In the genomic region with DNA sequence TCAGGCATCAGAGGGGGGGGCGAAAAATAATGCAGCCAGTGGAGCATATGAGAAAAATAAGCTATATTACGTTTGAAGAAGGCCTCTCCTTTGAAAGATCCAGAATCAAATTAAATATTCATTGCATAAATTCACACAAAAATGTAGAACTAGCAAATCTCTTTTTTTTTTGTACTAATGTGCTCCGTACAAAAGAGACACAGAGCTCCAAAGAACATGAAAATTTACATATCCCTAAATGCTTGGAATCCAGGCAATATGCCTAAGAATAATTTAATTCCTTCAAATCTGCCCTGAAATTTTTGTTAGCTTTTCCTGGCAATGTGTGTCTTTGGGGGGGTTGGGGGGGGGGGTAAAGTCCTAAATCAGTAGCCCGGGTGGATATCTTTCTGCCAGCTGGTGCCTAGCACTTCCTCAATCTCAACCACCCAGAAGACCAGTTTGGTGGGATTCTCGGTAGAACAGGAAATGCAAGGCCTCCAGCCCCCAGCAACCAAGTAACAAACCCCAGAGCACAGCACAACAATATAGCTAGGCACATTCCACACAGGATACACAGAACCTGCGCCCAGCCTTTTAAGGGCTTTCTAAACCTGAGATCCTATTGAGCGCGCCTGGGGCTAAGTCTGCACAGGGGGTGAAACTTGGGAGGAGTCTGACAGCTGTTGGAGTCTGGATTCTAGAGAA, we compare ENCODE assay signal across 8 mouse cellular contexts. TPM values are rescaled to one million over a fixed set of nuclear protein-coding genes. Genes with fewer than 3 reads are reported as not detected.
DNase-seq lines count a peak whose midpoint lies in the region; ATAC-seq and TF ChIP-seq lines count a peak whose summit lies in the region.

No protein-coding gene starts in this region.

- TF ChIP-seq POLR2A in limb, embryonic 14.5 days (IDR thresholded peaks at IDR 0.05; ENCODE audit: borderline replicate concordance, extremely low read depth, insufficient read depth, insufficient read length), result no peak

- no peak overlapping the region for H3K4me3 ChIP-seq in heart, embryonic 13.5 days
- H3K4me3 ChIP-seq in limb, embryonic 14.5 days (replicated peaks; ENCODE audit: low read length), result no peak overlapping the region

- peak overlapping the region; percentile 43 for H3K27ac ChIP-seq in heart, embryonic 13.5 days (replicated peaks)
- H3K27ac ChIP-seq in limb, embryonic 14.5 days (replicated peaks; ENCODE audit: low read depth, low read length), result no peak overlapping the region

- DNase-seq in heart, postnatal 25 days (ENCODE audit: low spot score), result no peak
- DNase-seq in urinary bladder, postnatal 14 days (ENCODE audit: low spot score), result peak; percentile 38
- no peak for DNase-seq in urinary bladder, adult 18-20 months (ENCODE audit: low spot score in 2 of 2)
- DNase-seq in limb, embryonic 14.5 days (ENCODE audit: low spot score), result peak; percentile 49
- no peak for DNase-seq in cerebellum, postnatal 4 days (ENCODE audit: low spot score in 2 of 2)
- no peak for DNase-seq in kidney, adult 8-10 months

- no peaks in the 10 kb centered on the region for H3K9me3 ChIP-seq in heart, embryonic 13.5 days
- no peaks in the 10 kb centered on the region for H3K9me3 ChIP-seq in limb, embryonic 14.5 days (ENCODE audit: control insufficient read depth, low read length)

- peak overlapping the region; percentile 38; the same call in 1 of the 2 replicates for H3K9ac ChIP-seq in heart, embryonic 13.5 days
- H3K9ac ChIP-seq in limb, embryonic 14.5 days (ENCODE audit: low read depth, low read length, severe bottlenecking), result no peak overlapping the region

- 48% methylated on average over 8 of the region's 8 CpGs for WGBS in heart, embryonic 13.5 days
- 46% methylated on average over 8 of the region's 8 CpGs for WGBS in limb, embryonic 14.5 days

- H3K36me3 ChIP-seq in heart, embryonic 13.5 days, result peaks cover 23% of the 10 kb centered on the region
- peaks cover 26% of the 10 kb centered on the region for H3K36me3 ChIP-seq in limb, embryonic 14.5 days (ENCODE audit: control insufficient read depth, insufficient read depth, low read length)

- peaks cover 85% of the 10 kb centered on the region for H3K4me1 ChIP-seq in heart, embryonic 13.5 days
- H3K4me1 ChIP-seq in limb, embryonic 14.5 days (ENCODE audit: control insufficient read depth, insufficient read depth, low read length), result peaks cover 27% of the 10 kb centered on the region

- ATAC-seq in heart, embryonic 13.5 days (ENCODE audit: extremely low read depth, insufficient number of reproducible peaks, low FRiP score, low TSS enrichment), result no peak
- ATAC-seq in limb, embryonic 14.5 days (ENCODE audit: low FRiP score, low read depth), result 0 out of 2 replicates have a peak, but pooled peaks have one; percentile 53
- ATAC-seq in monocyte, adult 5-6 weeks (replicated peaks; ENCODE audit: insufficient number of reproducible peaks, low FRiP score, low TSS enrichment, poor library complexity, severe bottlenecking), result no peak

- intact Hi-C loops in heart, postnatal 25 days (cut with DNase I), result loop anchor here (10.0 kb wide), 1 partner anchor 565 kb away; no protein-coding TSS in a partner anchor

- peak overlapping the region; percentile 36 for H3K4me2 ChIP-seq in heart, embryonic 13.5 days
- H3K4me2 ChIP-seq in limb, embryonic 14.5 days (replicated peaks; ENCODE audit: low read depth, low read length, severe bottlenecking), result no peak overlapping the region

- H3K27me3 ChIP-seq in heart, embryonic 13.5 days (replicated peaks), result no peaks in the 10 kb centered on the region
- no peaks in the 10 kb centered on the region for H3K27me3 ChIP-seq in limb, embryonic 14.5 days (ENCODE audit: control insufficient read depth, insufficient read depth, low read length)

RNA-seq across cellular contexts. Expression of a gene that starts 7.9 kb away (rescaled TPM):
- 13.3 and 15.5 TPM in 2 replicates for polyA plus RNA-seq in heart, embryonic 13.5 days (2015; fragmentation: Nextera tagmentation; extraction: Ambion mirVana)
- total RNA-seq in heart, postnatal 25 days (2021), result 100 to 1,000 TPM in 1 of 2 experiments, 10 to 100 TPM in 1; 93.6 to 111 TPM
- 26.7 and 29.2 TPM in 2 replicates for polyA plus RNA-seq in limb, embryonic 14.5 days (2012; rRNA removed)
- 58.5 and 62.2 TPM in 2 replicates for polyA plus RNA-seq in limb, embryonic 14.5 days (2014; fragmentation: Nextera tagmentation; extraction: Ambion mirVana)
- 284 to 565 TPM (median 296 TPM) in 3 replicates for total RNA-seq in monocyte, adult 5-6 weeks (2017)

Comparison
In these comparisons a context has a peak if more than half of its experiments do, and no peak if none do; other contexts are left out.
1. DNase-seq: peak in urinary bladder, postnatal 14 days (single experiment) and limb, embryonic 14.5 days (single experiment); none in heart, postnatal 25 days (single experiment), urinary bladder, adult 18-20 months (0 of 2), cerebellum, postnatal 4 days (0 of 2) and kidney, adult 8-10 months (0 of 2).